Mouse (Mus musculus) megakaryocyte, embryonic 14.5 days (primary cell): ENCODE data around the gene Colgalt1.

Experiments
- FLI1 ChIP-seq: IDR thresholded peaks from 2 replicates; pipeline ENCODE4 v1.6.1; 2012; ENCODE audit warnings: low read length, inconsistent platforms, mixed read lengths
- GATA1 ChIP-seq: IDR thresholded peaks from 3 replicates; pipeline ENCODE4 v1.6.1; 2012; ENCODE audit warnings: mixed read lengths, low read length, inconsistent platforms, borderline replicate concordance

DNA sequence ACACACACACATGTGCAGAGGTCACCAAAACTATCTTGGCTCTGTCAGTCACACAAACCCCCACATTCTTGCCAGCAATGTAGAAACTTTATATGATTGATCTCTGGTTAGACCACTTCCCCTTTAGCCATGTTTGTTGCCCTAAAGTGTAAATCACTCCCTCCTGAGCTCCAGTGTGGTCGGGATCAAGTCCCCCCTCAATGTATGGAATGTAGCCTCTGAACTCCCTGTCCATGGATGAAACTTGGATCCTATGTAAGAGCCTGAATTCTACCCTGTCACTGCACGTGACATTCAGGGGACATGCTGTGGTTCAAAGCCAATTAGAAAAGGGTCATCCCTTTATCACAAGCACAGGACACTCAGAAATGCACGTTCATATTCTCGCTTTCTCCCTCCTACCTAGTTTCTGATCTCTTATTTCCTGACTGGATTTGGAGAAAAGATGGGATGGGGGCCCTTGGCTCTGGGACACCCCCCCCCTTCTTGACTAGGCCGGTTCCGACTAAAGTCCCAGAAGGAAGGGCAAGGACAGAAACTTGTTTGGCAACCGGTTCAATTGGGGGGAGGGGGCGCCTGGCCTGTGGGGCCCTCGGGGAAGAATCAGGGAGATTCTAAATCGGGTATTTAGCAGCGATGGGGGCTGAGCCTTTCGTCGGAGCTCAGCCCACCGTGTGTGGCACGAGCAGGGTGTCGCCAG, 17.7 kb downstream of the Colgalt1 start:
- TF ChIP-seq GATA1 (no peak), FLI1 (no peak)
